Mouse (Mus musculus) midbrain, embryonic 14.5 days (tissue): Measurements from ENCODE around the gene Hist1h4c. TPM values are rescaled to one million over a fixed set of nuclear protein-coding genes. Genes with fewer than 3 reads are reported as not detected.
"Not testable (repeated sequence)": the region's sequence is repeated elsewhere in the genome, so short reads cannot be mapped to it uniquely, and the experiment has no call there.

ENCODE experiments used
- ATAC-seq: fragments of 200-750 bp; cut with Nextera tagmentation; 2 replicates; pipeline ENCODE4 v1.8.0; 2017; ENCODE audit warnings: moderate number of reproducible peaks, moderate library complexity; ENCODE audit not compliant: low FRiP score, low TSS enrichment
- DNase-seq: peaks from one replicate; pipeline ENCODE4 v3.0.0-alpha.2; 2015
- H3K27ac ChIP-seq: fragments of 300-500 bp; sonication (generic); replicated peaks from 2 replicates; pipeline ENCODE4 v1.5.1; 2014; ENCODE audit warnings: mild to moderate bottlenecking, low read depth, low read length, moderate library complexity
- H3K27me3 ChIP-seq: fragments of 300-500 bp; sonication (generic); 2 replicates; pipeline ENCODE4 v1.6.1; 2014; ENCODE audit warnings: low read length, control low read depth, mixed read lengths; ENCODE audit not compliant: control insufficient read depth, insufficient read depth
- H3K36me3 ChIP-seq: fragments of 300-500 bp; sonication (generic); 2 replicates; pipeline ENCODE4 v1.6.1; 2014; ENCODE audit warnings: low read length, control low read depth; ENCODE audit not compliant: control insufficient read depth, insufficient read depth
- H3K4me1 ChIP-seq: fragments of 300-500 bp; sonication (generic); 2 replicates; pipeline ENCODE4 v1.6.1; 2014; ENCODE audit warnings: mild to moderate bottlenecking, antibody characterized with exemption, low read length, control low read depth; ENCODE audit not compliant: control insufficient read depth, insufficient read depth
- H3K4me2 ChIP-seq: fragments of 300-500 bp; sonication (generic); 2 replicates; pipeline ENCODE4 v1.6.1; 2014; ENCODE audit warnings: mild to moderate bottlenecking, low read length, moderate library complexity
- H3K4me3 ChIP-seq: fragments of 300-500 bp; sonication (generic); replicated peaks from 2 replicates; pipeline ENCODE4 v1.5.1; 2014; ENCODE audit warnings: low read depth, low read length
- H3K9ac ChIP-seq: fragments of 300-500 bp; sonication (generic); replicated peaks from 2 replicates; pipeline ENCODE4 v1.6.1; 2014; ENCODE audit warnings: mild to moderate bottlenecking, low read length, moderate library complexity
- H3K9me3 ChIP-seq: fragments of 300-500 bp; sonication (generic); 2 replicates; pipeline ENCODE4 v1.6.1; 2016; ENCODE audit warnings: low read length, control low read depth, mixed read lengths; ENCODE audit not compliant: control insufficient read depth
- WGBS: fragments of 180-500 bp; shearing (Covaris S2); extraction: QIAGEN DNeasy Blood & Tissue Kit; methylation state at CpG from one replicate; pipeline ENCODE4 v1.1.7; 2014; 5-methylcytosine and 5-hydroxymethylcytosine counted together
- polyA plus RNA-seq: library from polyadenylated mRNA; unstranded; fragments of >200 nt; fragmentation: Nextera tagmentation; extraction: Ambion mirVana; gene quantifications from 2 replicates; pipeline ENCODE4 v1.2.1, GENCODE M21; 2014

Hist1h4c gene
- polyA plus RNA-seq, 1 experiment from 2014 or later: 4.3 TPM

- DNase-seq (peak; percentile 92), ATAC-seq (peak; percentile 31)
- H3K9me3 ChIP-seq, H3K36me3 ChIP-seq, H3K27me3 ChIP-seq: not testable (repeated sequence)
- Histone ChIP-seq H3K4me2 (peak overlapping the region; percentile 68), H3K27ac (peak overlapping the region; percentile 93), H3K9ac (peak overlapping the region; percentile 53), H3K4me1 (peaks cover 22% of the 10 kb centered on the region), H3K4me3 (peak overlapping the region; percentile 48)
- under 1% methylated on average over 13 of the region's 37 CpGs for WGBS
Observed at GRCm38 (mm10) chr13:23684295-23684945, 13.8 kb downstream of the Hist1h4c start.

- peak within 1 kb of the TSS; percentile 48 for H3K4me3 ChIP-seq
- H3K4me2 ChIP-seq: peak within 1 kb of the TSS; percentile 68
- peak within 1 kb of the TSS; percentile 93 for H3K27ac ChIP-seq
- ATAC-seq (peak; percentile 98), DNase-seq (peak; percentile 96)
- no peaks in the 10 kb centered on the region for H3K36me3 ChIP-seq
- peak within 1 kb of the TSS; percentile 53 for H3K9ac ChIP-seq
- WGBS: under 1% methylated on average over 30 of the region's 32 CpGs
- peaks cover 22% of the 10 kb centered on the region for H3K4me1 ChIP-seq
- no peaks in the 10 kb centered on the region for H3K27me3 ChIP-seq
- no peaks in the 10 kb centered on the region for H3K9me3 ChIP-seq
Observed at GRCm38 (mm10) chr13:23683755-23684281, 14.4 kb downstream of the Hist1h4c start, which contains the start of the genes Hist1h2ac and Hist1h2bc. Gene Hist1h2ac, minus strand, starts transcription at chr13:23683948. Gene Hist1h2bc, plus strand, starts transcription at chr13:23684199.

GRCm38 (mm10) chr13:23682947-23683754 lies 15.1 kb downstream of the Hist1h4c start:
- ATAC-seq (peak; percentile 52; the same call in 1 of the 2 replicates), DNase-seq (peak; percentile 36)
- not testable (repeated sequence) for H3K27me3 ChIP-seq, H3K36me3 ChIP-seq, H3K9me3 ChIP-seq
- Histone ChIP-seq H3K27ac (peak overlapping the region; percentile 78), H3K4me3 (peak overlapping the region; percentile 48), H3K4me2 (peak overlapping the region; percentile 68), H3K4me1 (peaks cover 22% of the 10 kb centered on the region), H3K9ac (peak overlapping the region; percentile 34)
- 12% methylated on average over 12 of the region's 30 CpGs for WGBS

GRCm38 (mm10) chr13:23682623-23682946 lies 15.7 kb downstream of the Hist1h4c start:
- H3K4me3 ChIP-seq: 0 out of 2 replicates have a peak overlapping the region, but pooled peaks have one; percentile 48
- WGBS: 54% methylated on average over 1 of the region's 1 CpGs

GRCm38 (mm10) chr13:23681990-23682582 lies 16.2 kb downstream of the Hist1h4c start:
- ATAC-seq (no peak), DNase-seq (no peak)
- no peaks in the 10 kb centered on the region for H3K9me3 ChIP-seq
- no peak overlapping the region for H3K9ac ChIP-seq
- no peaks in the 10 kb centered on the region for H3K36me3 ChIP-seq
- no peaks in the 10 kb centered on the region for H3K27me3 ChIP-seq
- no peak overlapping the region for H3K4me2 ChIP-seq
- no peak overlapping the region for H3K4me3 ChIP-seq
- WGBS: 92% methylated on average over 6 of the region's 6 CpGs
- no peak overlapping the region for H3K27ac ChIP-seq
- peaks cover 22% of the 10 kb centered on the region for H3K4me1 ChIP-seq

More at GRCm38 (mm10) chr13:23682623-23682946, 15.7 kb downstream of the Hist1h4c start:
- ATAC-seq (no peak), DNase-seq (no peak)
- H3K36me3 ChIP-seq: no peaks in the 10 kb centered on the region
- H3K27me3 ChIP-seq: no peaks in the 10 kb centered on the region
- H3K4me1 ChIP-seq: peaks cover 22% of the 10 kb centered on the region
- peak overlapping the region; percentile 68 for H3K4me2 ChIP-seq
- H3K27ac ChIP-seq: peak overlapping the region; percentile 78
- H3K9me3 ChIP-seq: no peaks in the 10 kb centered on the region
- H3K9ac ChIP-seq: peak overlapping the region; percentile 34; the same call in 1 of the 2 replicates

- WGBS: 77% methylated on average over 3 of the region's 3 CpGs
- Histone ChIP-seq H3K27ac (no peak overlapping the region), H3K4me1 (no peaks in the 10 kb centered on the region), H3K9me3 (no peaks in the 10 kb centered on the region), H3K4me3 (no peak overlapping the region), H3K27me3 (no peaks in the 10 kb centered on the region), H3K4me2 (no peak overlapping the region), H3K9ac (no peak overlapping the region), H3K36me3 (no peaks in the 10 kb centered on the region)
- DNase-seq: no peak
- ATAC-seq: no peak
Observed at GRCm38 (mm10) chr13:23662536-23662935, 35.7 kb downstream of the Hist1h4c start.

GRCm38 (mm10) chr13:23659636-23660366 lies 38.5 kb downstream of the Hist1h4c start:
- H3K9ac ChIP-seq: no peak overlapping the region
- ATAC-seq (no peak), DNase-seq (no peak)
- 77% methylated on average over 6 of the region's 6 CpGs for WGBS
- H3K36me3 ChIP-seq: no peaks in the 10 kb centered on the region
- no peaks in the 10 kb centered on the region for H3K4me1 ChIP-seq
- no peak overlapping the region for H3K4me3 ChIP-seq
- H3K4me2 ChIP-seq: no peak overlapping the region
- H3K9me3 ChIP-seq: no peaks in the 10 kb centered on the region
- no peaks in the 10 kb centered on the region for H3K27me3 ChIP-seq
- H3K27ac ChIP-seq: no peak overlapping the region
